Mouse (Mus musculus) limb, embryonic 11.5 days (tissue): ENCODE results near the gene Diras2. TPM values are rescaled to one million over a fixed set of nuclear protein-coding genes. Genes with fewer than 3 reads are reported as not detected.
A peak's percentile ranks its signal among the peaks of the same experiment; 100 is the strongest.

Source experiments
- ATAC-seq: fragments of 200-750 bp; cut with Nextera tagmentation; 2 replicates; pipeline ENCODE4 v1.8.0; 2017; ENCODE audit warnings: low read depth; ENCODE audit not compliant: insufficient number of reproducible peaks, low FRiP score, low TSS enrichment
- DNase-seq: peaks from one replicate; pipeline ENCODE4 v3.0.0-alpha.2; 2015; ENCODE audit warnings: low spot score
- H3K27ac ChIP-seq: fragments of 300-500 bp; sonication (generic); replicated peaks from 2 replicates; pipeline ENCODE4 v1.5.1; 2014; ENCODE audit warnings: low read depth, mild to moderate bottlenecking, low read length
- H3K27me3 ChIP-seq: fragments of 300-500 bp; sonication (generic); 2 replicates; pipeline ENCODE4 v1.6.1; 2014; ENCODE audit warnings: mild to moderate bottlenecking, low read length, mixed read lengths; ENCODE audit not compliant: control insufficient read depth, insufficient read depth
- H3K36me3 ChIP-seq: fragments of 300-500 bp; sonication (generic); 2 replicates; pipeline ENCODE4 v1.6.1; 2014; ENCODE audit warnings: mild to moderate bottlenecking, low read length, moderate library complexity, mixed read lengths; ENCODE audit not compliant: control insufficient read depth, insufficient read depth
- H3K4me1 ChIP-seq: fragments of 300-500 bp; sonication (generic); 2 replicates; pipeline ENCODE4 v1.6.1; 2014; ENCODE audit warnings: low read length, mixed read lengths; ENCODE audit not compliant: control insufficient read depth, insufficient read depth
- H3K4me2 ChIP-seq: fragments of 300-500 bp; sonication (generic); 2 replicates; pipeline ENCODE4 v1.6.1; 2014; ENCODE audit warnings: low read depth, mild to moderate bottlenecking, moderate library complexity; ENCODE audit not compliant: severe bottlenecking
- H3K4me3 ChIP-seq: fragments of 300-500 bp; sonication (generic); 2 replicates; pipeline ENCODE4 v1.5.1; 2014; ENCODE audit warnings: low read depth, low read length
- H3K9ac ChIP-seq: fragments of 300-500 bp; sonication (generic); 2 replicates; pipeline ENCODE4 v1.6.1; 2014; ENCODE audit warnings: mild to moderate bottlenecking, low read length
- H3K9me3 ChIP-seq: fragments of 300-500 bp; sonication (generic); 2 replicates; pipeline ENCODE4 v1.6.1; 2016; ENCODE audit warnings: low read length; ENCODE audit not compliant: control insufficient read depth
- WGBS: fragments of 180-500 bp; shearing (Covaris S2); extraction: QIAGEN DNeasy Blood & Tissue Kit; methylation state at CpG from one replicate; pipeline ENCODE4 v1.1.7; 2014; 5-methylcytosine and 5-hydroxymethylcytosine counted together
- polyA plus RNA-seq: library from polyadenylated mRNA; unstranded; fragments of >200 nt; fragmentation: Nextera tagmentation; extraction: Ambion mirVana; gene quantifications from 2 replicates; pipeline ENCODE4 v1.2.1, GENCODE M21; 2014

Gene Diras2
- polyA plus RNA-seq, 1 experiment from 2014 or later, result 0.03 TPM

DNA sequence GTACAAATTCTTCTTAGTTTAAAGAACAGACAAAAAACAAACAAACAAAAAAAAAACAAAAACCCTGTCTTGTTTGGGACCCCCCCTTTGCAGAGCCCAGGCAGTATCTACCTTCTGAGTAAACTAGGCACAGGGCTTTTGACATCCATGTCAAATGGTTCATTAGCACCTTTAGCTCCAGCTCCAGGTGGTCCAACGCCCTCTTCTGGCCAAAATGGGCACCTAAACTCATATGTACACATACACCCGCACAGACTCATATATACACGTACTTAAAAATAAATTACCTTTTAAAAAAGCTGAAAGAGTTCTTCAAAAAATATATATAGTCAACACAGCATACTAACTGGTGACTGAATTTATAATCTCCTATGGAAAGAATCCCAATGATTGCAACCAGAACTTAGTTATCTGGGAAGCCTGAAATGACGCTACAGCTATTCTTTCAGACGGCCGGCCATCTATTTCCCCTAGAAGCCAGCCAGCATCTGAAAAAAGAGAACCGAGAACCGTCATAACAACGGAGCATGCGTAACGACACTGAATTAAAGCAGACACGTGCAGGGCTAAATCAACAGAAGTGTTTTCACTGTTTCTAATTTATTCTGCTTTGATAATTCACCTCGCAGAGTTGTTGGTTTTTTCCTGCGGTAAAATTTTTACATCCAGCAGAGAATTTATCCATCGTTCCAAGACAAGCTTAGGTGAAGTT is 73.7 kb downstream of the Diras2 start:
- Histone ChIP-seq H3K4me2 (no peak overlapping the region), H3K4me1 (peaks cover 3% of the 10 kb centered on the region; the same call in 1 of the 2 replicates), H3K27ac (no peak overlapping the region), H3K4me3 (no peak overlapping the region), H3K9me3 (no peaks in the 10 kb centered on the region), H3K9ac (no peak overlapping the region), H3K36me3 (no peaks in the 10 kb centered on the region), H3K27me3 (no peaks in the 10 kb centered on the region)
- DNase-seq (no peak), ATAC-seq (no peak)
- 55% methylated on average over 15 of the region's 15 CpGs for WGBS

DNA sequence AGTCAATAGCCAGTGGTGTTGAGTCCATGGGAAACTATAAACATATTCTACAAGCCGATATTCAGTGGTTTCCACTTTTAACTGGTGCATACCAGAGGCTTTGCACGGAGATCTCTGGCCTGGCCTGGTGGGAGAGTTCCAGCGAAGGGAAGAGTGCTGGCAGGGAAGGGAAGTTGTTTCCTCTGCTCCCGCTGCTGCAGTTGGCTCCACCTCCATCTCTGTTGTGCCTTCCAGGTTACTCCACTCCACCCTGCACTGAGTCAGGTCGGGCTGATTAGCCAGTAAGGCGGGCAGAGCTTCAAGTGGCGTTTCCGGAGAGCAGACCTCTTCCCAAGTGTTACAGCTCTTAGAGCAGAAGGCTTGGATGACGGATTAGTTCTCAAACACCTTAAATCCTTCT is 75.8 kb downstream of the Diras2 start:
- Histone ChIP-seq H3K4me1 (peaks cover 3% of the 10 kb centered on the region; the same call in 1 of the 2 replicates), H3K27ac (no peak overlapping the region), H3K4me2 (no peak overlapping the region), H3K27me3 (no peaks in the 10 kb centered on the region), H3K36me3 (no peaks in the 10 kb centered on the region), H3K9ac (no peak overlapping the region), H3K9me3 (no peaks in the 10 kb centered on the region), H3K4me3 (no peak overlapping the region)
- no peak for ATAC-seq
- WGBS, result 36% methylated on average over 9 of the region's 9 CpGs
- peak; percentile 24 for DNase-seq

DNA sequence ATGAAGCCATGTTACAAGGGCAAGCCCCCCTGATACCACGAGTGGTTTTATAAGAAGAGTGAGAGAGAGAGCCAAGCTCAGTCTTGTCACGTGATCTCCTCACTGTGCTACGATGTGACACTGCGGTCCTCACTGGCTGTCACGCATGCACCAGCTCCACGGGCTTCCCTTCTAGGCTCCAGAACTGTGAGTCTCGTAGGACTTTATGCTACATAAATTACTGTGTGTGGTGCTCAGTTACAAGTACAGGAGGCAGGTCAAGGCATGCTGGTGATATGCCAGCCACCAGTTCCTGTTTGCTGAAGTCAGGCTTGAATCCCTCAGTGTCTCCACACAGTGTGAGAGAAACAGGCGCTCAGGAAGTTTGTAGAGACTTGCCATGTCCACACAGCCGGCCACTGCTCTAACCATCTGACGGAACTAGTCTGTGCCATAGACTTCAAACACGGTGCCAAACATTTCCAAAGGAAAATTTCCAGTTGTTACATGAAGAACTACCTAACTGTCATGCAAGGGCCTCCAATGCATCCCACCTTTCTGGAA is 76.3 kb downstream of the Diras2 start:
- 81% methylated on average over 11 of the region's 11 CpGs for WGBS
- Histone ChIP-seq H3K9ac (no peak overlapping the region), H3K9me3 (no peaks in the 10 kb centered on the region), H3K4me3 (no peak overlapping the region), H3K4me2 (no peak overlapping the region), H3K36me3 (no peaks in the 10 kb centered on the region), H3K4me1 (peaks cover 3% of the 10 kb centered on the region; the same call in 1 of the 2 replicates), H3K27me3 (no peaks in the 10 kb centered on the region), H3K27ac (no peak overlapping the region)
- ATAC-seq (no peak), DNase-seq (no peak)

Other genes with a start within 250 kb of the Diras2 start
- 2.5 TPM in 2 replicates for gene Syk, start 51.9 kb upstream of the Diras2 start, polyA plus RNA-seq